Mouse (Mus musculus): ENCODE measurements around the gene Slc30a9.

- TF ChIP-seq CTCF (IDR thresholded peaks at IDR 0.05; ENCODE audit: extremely low read depth, insufficient read depth, insufficient read length, insufficient replicate concordance) (no peak), POLR2A (IDR thresholded peaks at IDR 0.05; ENCODE audit: low read depth, low read length) (no peak)
Measured at GRCm38 (mm10) chr5:67296171-67296570, 10.6 kb upstream of the Slc30a9 start.
